Mouse (Mus musculus) myocyte (in vitro differentiated cells): ENCODE data around the gene Cars.

Experiments
- CEBPB ChIP-seq: IDR thresholded peaks from 2 replicates; pipeline ENCODE4 v1.6.1; 2011; ENCODE audit warnings: mild to moderate bottlenecking, moderate library complexity; ENCODE audit not compliant: poor library complexity, insufficient read depth, severe bottlenecking
- E2F4 ChIP-seq: IDR thresholded peaks from one replicate; pipeline ENCODE4 v1.6.1; 2011; ENCODE audit warnings: mild to moderate bottlenecking, control low read depth, moderate library complexity; ENCODE audit not compliant: insufficient read depth
- MAX ChIP-seq: IDR thresholded peaks from one replicate; pipeline ENCODE4 v1.6.1; 2011; ENCODE audit warnings: low read depth, mild to moderate bottlenecking, control low read depth
- MYOG ChIP-seq, 3 experiments: IDR thresholded peaks; one replicate each; pipeline ENCODE4 v1.6.1; 2011; ENCODE audit warnings: control low read depth in 2 of 3, low read depth in 2 of 3, mild to moderate bottlenecking in 2 of 3; ENCODE audit not compliant: insufficient read length in 2 of 3, control insufficient read depth in 1 of 3, insufficient read depth in 1 of 3
- POLR2A ChIP-seq: IDR thresholded peaks from one replicate; pipeline ENCODE4 v1.6.1; 2011; ENCODE audit warnings: low read depth, mild to moderate bottlenecking, control low read depth, moderate library complexity; ENCODE audit not compliant: insufficient read length
- POLR2AphosphoS2 ChIP-seq: IDR thresholded peaks from one replicate; pipeline ENCODE4 v1.6.1; 2011; ENCODE audit warnings: low read depth, control low read depth; ENCODE audit not compliant: insufficient read length
- REST ChIP-seq: IDR thresholded peaks from one replicate; pipeline ENCODE4 v1.6.1; 2011; ENCODE audit warnings: mild to moderate bottlenecking, control low read depth, moderate library complexity; ENCODE audit not compliant: insufficient read depth, insufficient read length
- TCF12 ChIP-seq: IDR thresholded peaks from one replicate; pipeline ENCODE4 v1.6.1; 2011; ENCODE audit warnings: mild to moderate bottlenecking, control low read depth; ENCODE audit not compliant: poor library complexity, insufficient read depth, severe bottlenecking
- TCF3 ChIP-seq: IDR thresholded peaks from one replicate; pipeline ENCODE4 v1.6.1; 2011; ENCODE audit warnings: low read depth, control low read depth; ENCODE audit not compliant: insufficient read length
- USF1 ChIP-seq: IDR thresholded peaks from one replicate; pipeline ENCODE4 v1.6.1; 2011; ENCODE audit warnings: low read depth, mild to moderate bottlenecking, control low read depth, moderate library complexity

GRCm38 (mm10) chr7:143625151-143625550 lies 25.3 kb upstream of the Cars start:
- TF ChIP-seq POLR2A (no peak), USF1 (no peak), TCF12 (no peak), MAX (no peak), POLR2AphosphoS2 (no peak), MYOG (IDR thresholded peaks at IDR 0.05; ENCODE audit: control insufficient read depth in 1 of 3, insufficient read depth in 1 of 3, insufficient read length in 2 of 3, low read depth in 2 of 3) (no peak), REST (no peak), E2F4 (no peak), TCF3 (no peak), CEBPB (no peak)
